Mouse (Mus musculus): ENCODE measurements around the gene Rpl13a. TPM values are rescaled to one million over a fixed set of nuclear protein-coding genes. Genes with fewer than 3 reads are reported as not detected.
A peak's percentile ranks its signal among the peaks of the same experiment; 100 is the strongest.

Gene Rpl13a
- polyA plus RNA-seq, 1 experiment = 3,729 TPM

- Histone ChIP-seq H3K27ac (ENCODE audit: insufficient read depth, low read length) (no peak overlapping the region), H3K36me3 (ENCODE audit: control insufficient read depth, insufficient read depth, low read length, poor library complexity, severe bottlenecking) (no peaks in the 10 kb centered on the region), H3K9me3 (replicated peaks; ENCODE audit: control insufficient read depth, insufficient read depth, low read length, poor library complexity, severe bottlenecking) (no peaks in the 10 kb centered on the region), H3K4me3 (ENCODE audit: low read depth, low read length) (no peak overlapping the region), H3K9ac (ENCODE audit: low read depth, poor library complexity, severe bottlenecking) (no peak overlapping the region), H3K27me3 (ENCODE audit: control insufficient read depth, insufficient read depth, low read length, poor library complexity, severe bottlenecking) (peaks cover 1% of the 10 kb centered on the region; the same call in 1 of the 2 replicates), H3K4me1 (ENCODE audit: control insufficient read depth, insufficient read depth, low read length) (no peaks in the 10 kb centered on the region)
- TF ChIP-seq CTCF (IDR thresholded peaks at IDR 0.05; ENCODE audit: low read depth, low read length) = no peak
- TF ChIP-seq POLR2A (IDR thresholded peaks at IDR 0.05; ENCODE audit: insufficient read depth, low read length) = no peak
- no peak for TF ChIP-seq EP300 (IDR thresholded peaks at IDR 0.05; ENCODE audit: insufficient read depth, low read depth, low read length)
Measured at GRCm38 (mm10) chr7:45160866-45161265, 32.3 kb upstream of the Rpl13a start.

GRCm38 (mm10) chr7:45160316-45160800, 31.8 kb upstream of the Rpl13a start:
- TF ChIP-seq EP300 (IDR thresholded peaks at IDR 0.05; ENCODE audit: insufficient read depth, low read depth, low read length) (no peak), POLR2A (IDR thresholded peaks at IDR 0.05; ENCODE audit: insufficient read depth, low read length) (no peak), CTCF (IDR thresholded peaks at IDR 0.05; ENCODE audit: low read depth, low read length) (no peak)
- H3K4me3 ChIP-seq (ENCODE audit: low read depth, low read length) = no peak overlapping the region
- peaks cover 1% of the 10 kb centered on the region; the same call in 1 of the 2 replicates for H3K27me3 ChIP-seq (ENCODE audit: control insufficient read depth, insufficient read depth, low read length, poor library complexity, severe bottlenecking)
- H3K4me1 ChIP-seq (ENCODE audit: control insufficient read depth, insufficient read depth, low read length) = no peaks in the 10 kb centered on the region
- no peak overlapping the region for H3K27ac ChIP-seq (ENCODE audit: insufficient read depth, low read length)
- H3K9ac ChIP-seq (ENCODE audit: low read depth, poor library complexity, severe bottlenecking) = no peak overlapping the region
- H3K9me3 ChIP-seq (replicated peaks; ENCODE audit: control insufficient read depth, insufficient read depth, low read length, poor library complexity, severe bottlenecking) = no peaks in the 10 kb centered on the region
- H3K36me3 ChIP-seq (ENCODE audit: control insufficient read depth, insufficient read depth, low read length, poor library complexity, severe bottlenecking) = no peaks in the 10 kb centered on the region

- Histone ChIP-seq H3K27me3 (ENCODE audit: control insufficient read depth, insufficient read depth, low read length, poor library complexity, severe bottlenecking) (peaks cover 1% of the 10 kb centered on the region; the same call in 1 of the 2 replicates), H3K4me3 (ENCODE audit: low read depth, low read length) (no peak overlapping the region), H3K9ac (ENCODE audit: low read depth, poor library complexity, severe bottlenecking) (no peak overlapping the region), H3K27ac (ENCODE audit: insufficient read depth, low read length) (no peak overlapping the region), H3K36me3 (ENCODE audit: control insufficient read depth, insufficient read depth, low read length, poor library complexity, severe bottlenecking) (no peaks in the 10 kb centered on the region), H3K9me3 (replicated peaks; ENCODE audit: control insufficient read depth, insufficient read depth, low read length, poor library complexity, severe bottlenecking) (no peaks in the 10 kb centered on the region), H3K4me1 (ENCODE audit: control insufficient read depth, insufficient read depth, low read length) (no peaks in the 10 kb centered on the region)
- no peak for TF ChIP-seq EP300 (IDR thresholded peaks at IDR 0.05; ENCODE audit: insufficient read depth, low read depth, low read length)
- no peak for TF ChIP-seq POLR2A (IDR thresholded peaks at IDR 0.05; ENCODE audit: insufficient read depth, low read length)
- TF ChIP-seq CTCF (IDR thresholded peaks at IDR 0.05; ENCODE audit: low read depth, low read length) = no peak
Measured at GRCm38 (mm10) chr7:45158991-45159390, 30.4 kb upstream of the Rpl13a start.

- Histone ChIP-seq H3K27me3 (ENCODE audit: control insufficient read depth, insufficient read depth, low read length, poor library complexity, severe bottlenecking) (no peaks in the 10 kb centered on the region), H3K9me3 (replicated peaks; ENCODE audit: control insufficient read depth, insufficient read depth, low read length, poor library complexity, severe bottlenecking) (no peaks in the 10 kb centered on the region), H3K4me3 (ENCODE audit: low read depth, low read length) (no peak overlapping the region), H3K27ac (ENCODE audit: insufficient read depth, low read length) (no peak overlapping the region), H3K36me3 (ENCODE audit: control insufficient read depth, insufficient read depth, low read length, poor library complexity, severe bottlenecking) (no peaks in the 10 kb centered on the region), H3K4me1 (ENCODE audit: control insufficient read depth, insufficient read depth, low read length) (no peaks in the 10 kb centered on the region), H3K9ac (ENCODE audit: low read depth, poor library complexity, severe bottlenecking) (no peak overlapping the region)
- no peak for TF ChIP-seq POLR2A (IDR thresholded peaks at IDR 0.05; ENCODE audit: insufficient read depth, low read length)
- no peak for TF ChIP-seq CTCF (IDR thresholded peaks at IDR 0.05; ENCODE audit: low read depth, low read length)
- no peak for TF ChIP-seq EP300 (IDR thresholded peaks at IDR 0.05; ENCODE audit: insufficient read depth, low read depth, low read length)
Measured at GRCm38 (mm10) chr7:45157459-45157858, 28.9 kb upstream of the Rpl13a start.

GRCm38 (mm10) chr7:45156206-45156605, 27.6 kb upstream of the Rpl13a start:
- Histone ChIP-seq H3K4me3 (ENCODE audit: low read depth, low read length) (no peak overlapping the region), H3K9me3 (replicated peaks; ENCODE audit: control insufficient read depth, insufficient read depth, low read length, poor library complexity, severe bottlenecking) (no peaks in the 10 kb centered on the region), H3K4me1 (ENCODE audit: control insufficient read depth, insufficient read depth, low read length) (no peaks in the 10 kb centered on the region), H3K27me3 (ENCODE audit: control insufficient read depth, insufficient read depth, low read length, poor library complexity, severe bottlenecking) (no peaks in the 10 kb centered on the region), H3K9ac (ENCODE audit: low read depth, poor library complexity, severe bottlenecking) (no peak overlapping the region), H3K27ac (ENCODE audit: insufficient read depth, low read length) (no peak overlapping the region), H3K36me3 (ENCODE audit: control insufficient read depth, insufficient read depth, low read length, poor library complexity, severe bottlenecking) (no peaks in the 10 kb centered on the region)
- TF ChIP-seq EP300 (IDR thresholded peaks at IDR 0.05; ENCODE audit: insufficient read depth, low read depth, low read length) (no peak), CTCF (IDR thresholded peaks at IDR 0.05; ENCODE audit: low read depth, low read length) (no peak)

- peaks cover 4% of the 10 kb centered on the region for H3K4me1 ChIP-seq (ENCODE audit: control insufficient read depth, insufficient read depth, low read length)
- peak overlapping the region; percentile 7; the same call in 1 of the 2 replicates for H3K4me3 ChIP-seq (ENCODE audit: low read depth, low read length)
- no peak overlapping the region for H3K9ac ChIP-seq (ENCODE audit: low read depth, poor library complexity, severe bottlenecking)
- peak overlapping the region; percentile 11; the same call in 1 of the 2 replicates for H3K27ac ChIP-seq (ENCODE audit: insufficient read depth, low read length)
- no peaks in the 10 kb centered on the region for H3K9me3 ChIP-seq (replicated peaks; ENCODE audit: control insufficient read depth, insufficient read depth, low read length, poor library complexity, severe bottlenecking)
- TF ChIP-seq CTCF (IDR thresholded peaks at IDR 0.05; ENCODE audit: low read depth, low read length) (no peak), EP300 (IDR thresholded peaks at IDR 0.05; ENCODE audit: insufficient read depth, low read depth, low read length) (no peak), POLR2A (IDR thresholded peaks at IDR 0.05; ENCODE audit: insufficient read depth, low read length) (no peak)
- H3K27me3 ChIP-seq (ENCODE audit: control insufficient read depth, insufficient read depth, low read length, poor library complexity, severe bottlenecking) = no peaks in the 10 kb centered on the region
- no peaks in the 10 kb centered on the region for H3K36me3 ChIP-seq (ENCODE audit: control insufficient read depth, insufficient read depth, low read length, poor library complexity, severe bottlenecking)
Measured at GRCm38 (mm10) chr7:45155590-45155989, 27.0 kb upstream of the Rpl13a start.
